Mouse (Mus musculus): ENCODE results near the gene Ctps2.
A peak's percentile ranks its signal among the peaks of the same experiment; 100 is the strongest.
"Not testable (repeated sequence)": the region's sequence is repeated elsewhere in the genome, so short reads cannot be mapped to it uniquely, and the experiment has no call there.

The Ctps2 gene

DNA sequence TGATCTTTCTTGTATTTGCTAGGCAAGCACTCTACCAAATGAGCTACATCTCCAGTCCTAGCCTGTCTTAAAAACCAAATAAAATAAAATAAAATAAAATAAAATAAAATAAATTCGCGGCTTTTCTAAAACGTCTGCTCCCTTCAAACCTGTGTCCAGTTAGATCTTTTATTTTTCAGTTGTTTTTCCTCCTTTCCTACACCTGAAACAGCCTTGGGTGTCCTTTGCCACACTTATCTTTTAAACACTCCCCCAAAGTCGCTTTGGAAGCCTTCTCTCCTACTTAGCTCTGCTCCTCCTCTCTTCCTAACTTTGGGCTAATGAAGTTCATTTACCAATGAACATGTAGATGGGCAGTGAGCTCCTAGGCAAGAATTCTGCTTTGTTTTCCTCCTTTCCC, at the start of gene Ctps2:
Gene Ctps2, plus strand, starts transcription at position 301 of the 400 bp plus-strand sequence.
- DNase-seq (ENCODE audit: low read depth in 2 of 2, low spot score in 2 of 2), result no peak

DNA sequence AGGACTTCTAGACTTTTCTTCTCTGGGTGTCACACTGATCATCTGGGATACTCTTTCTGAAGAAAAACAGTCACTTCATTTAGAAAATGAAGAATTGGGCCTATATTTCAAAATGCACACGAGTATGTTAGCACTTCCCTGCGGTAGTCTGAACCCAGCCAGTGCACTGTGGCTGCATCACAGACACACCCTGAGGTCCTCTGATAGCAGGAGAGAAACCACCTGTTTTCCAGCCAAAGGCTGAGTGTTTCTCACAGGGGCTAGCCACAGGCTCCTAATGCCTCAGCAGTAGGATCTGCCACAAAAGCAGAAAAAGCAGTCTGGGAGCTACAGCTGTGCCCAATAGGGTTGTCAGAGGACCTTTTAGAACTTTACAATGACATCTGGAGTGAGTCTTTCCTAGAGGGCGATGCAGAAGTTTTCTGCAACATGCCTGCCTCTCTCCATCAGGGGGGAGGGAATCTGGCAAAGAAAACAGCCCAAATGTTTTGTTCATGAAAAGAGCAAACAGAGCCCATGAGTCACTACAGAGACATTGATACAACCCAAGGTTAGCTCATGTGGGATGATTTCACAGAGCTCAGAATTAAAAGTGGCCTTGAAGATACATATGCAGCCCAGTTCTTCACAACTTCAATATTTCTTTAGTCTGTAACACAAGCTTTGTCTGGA, 32.6 kb upstream of the Ctps2 start:
- DNase-seq (ENCODE audit: low read depth in 2 of 2, low spot score in 2 of 2), result no peak

DNA sequence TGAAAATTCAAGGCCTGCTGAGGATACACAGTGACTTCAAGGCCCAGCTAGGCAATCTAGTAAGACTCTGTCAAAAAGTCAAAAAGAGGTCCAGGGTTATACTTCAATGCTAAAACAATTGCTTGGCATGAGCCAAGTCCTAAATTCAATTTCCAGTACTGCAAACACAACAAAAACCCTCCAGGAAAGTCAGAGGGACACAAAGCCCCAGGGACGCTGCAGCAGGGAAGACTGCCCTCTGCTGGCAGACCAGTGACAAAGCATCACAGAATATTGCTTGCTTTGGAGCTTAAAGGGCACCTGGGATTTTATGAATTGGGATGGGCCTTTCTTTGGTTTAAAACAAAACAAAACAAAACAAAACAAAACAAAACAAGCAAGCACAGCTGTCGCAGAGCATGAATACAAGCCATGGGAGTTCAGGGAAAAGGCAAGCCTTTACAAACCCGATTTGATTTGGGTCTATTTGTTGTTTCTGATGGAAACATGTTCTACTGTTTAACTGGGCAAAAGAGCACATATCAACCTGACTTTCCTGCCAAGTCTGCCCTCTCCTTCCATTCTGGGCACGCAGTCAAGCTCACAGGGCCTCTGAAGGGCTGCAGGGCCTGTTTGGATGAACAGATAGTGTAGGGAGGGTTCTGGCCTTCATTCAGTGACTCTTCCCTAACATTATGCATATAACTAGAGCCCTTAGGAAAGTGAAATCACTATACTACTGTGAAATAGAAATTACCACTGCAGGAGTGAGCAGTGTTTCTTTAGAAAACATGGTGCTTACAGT, 29.1 kb upstream of the Ctps2 start:
- DNase-seq (ENCODE audit: low read depth in 2 of 2, low spot score in 2 of 2), result peak in 1 of 2 experiments; percentile 15

DNA sequence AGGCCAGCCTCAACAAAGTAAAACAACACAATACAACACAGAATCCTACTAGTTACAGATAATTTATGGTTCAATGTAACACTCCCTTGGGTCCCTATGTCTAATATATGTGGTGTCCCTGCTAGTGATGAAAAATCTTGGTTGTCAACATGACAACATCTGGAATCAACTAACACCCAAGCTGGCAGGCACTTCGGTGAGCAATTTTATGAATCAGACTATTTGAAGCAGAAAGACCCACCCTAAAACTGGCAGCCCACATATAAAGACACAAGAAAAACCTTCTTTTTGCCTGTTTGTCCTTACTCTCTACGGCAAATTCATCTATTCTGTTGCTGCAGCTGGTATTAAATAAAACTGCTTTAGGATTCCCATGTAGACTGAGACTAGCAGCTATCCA, 27.3 kb upstream of the Ctps2 start:
- no peak for DNase-seq (ENCODE audit: low read depth in 2 of 2, low spot score in 2 of 2)

DNA sequence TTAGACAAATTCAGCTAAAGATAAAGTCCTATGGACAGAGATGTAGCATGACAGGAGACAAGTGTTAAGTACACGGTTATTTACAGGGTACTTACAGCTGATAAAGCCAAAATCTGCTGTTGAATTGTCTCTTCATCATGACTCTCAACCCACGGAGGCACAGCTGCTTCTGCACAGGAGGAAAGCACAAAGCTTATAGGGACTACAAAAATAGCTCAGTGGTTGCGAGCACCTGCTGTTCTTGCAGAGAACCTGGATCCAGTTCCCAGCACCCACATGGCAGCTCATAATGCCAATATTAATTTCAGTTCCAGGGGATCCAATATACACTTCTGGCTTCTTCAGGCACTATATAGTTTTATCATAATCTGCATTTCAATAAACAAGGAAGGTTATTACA, 22.8 kb upstream of the Ctps2 start:
- DNase-seq (ENCODE audit: low read depth in 2 of 2, low spot score in 2 of 2), result no peak

DNA sequence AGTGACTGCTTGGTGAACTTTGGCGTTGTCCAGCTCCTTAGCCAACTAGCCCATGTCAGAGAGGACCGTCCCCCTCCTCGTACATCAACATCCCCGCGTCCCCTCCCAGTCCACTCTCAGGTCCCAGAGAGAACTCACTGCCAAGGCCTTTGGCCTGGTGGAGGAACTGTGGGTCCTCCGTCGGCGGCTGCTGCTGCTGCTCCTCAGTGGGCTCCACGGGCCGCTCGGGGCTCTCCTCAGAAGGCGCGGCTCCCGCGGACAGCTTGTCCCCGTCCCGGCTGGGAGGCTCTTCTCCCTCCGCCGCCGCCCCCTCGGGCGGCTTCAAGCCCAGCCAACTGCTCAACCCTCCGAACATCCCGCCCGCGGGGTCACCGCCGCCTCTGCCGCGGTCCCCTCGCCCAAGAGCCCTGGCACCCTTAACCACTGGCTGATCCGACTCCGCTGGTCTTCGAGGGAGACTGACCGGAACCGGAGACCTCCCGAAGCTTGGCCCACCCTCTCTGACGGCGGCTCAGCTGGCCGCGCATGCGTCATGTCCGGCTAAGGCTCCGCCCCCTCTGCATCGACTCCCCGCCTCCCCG, 13.0 kb upstream of the Ctps2 start, which contains the start of gene Syap1:
Gene Syap1, minus strand, starts transcription at position 517 of the 581 bp plus-strand sequence.
- peak; percentile 62 to 69 for DNase-seq (ENCODE audit: low read depth in 2 of 2, low spot score in 2 of 2)

DNA sequence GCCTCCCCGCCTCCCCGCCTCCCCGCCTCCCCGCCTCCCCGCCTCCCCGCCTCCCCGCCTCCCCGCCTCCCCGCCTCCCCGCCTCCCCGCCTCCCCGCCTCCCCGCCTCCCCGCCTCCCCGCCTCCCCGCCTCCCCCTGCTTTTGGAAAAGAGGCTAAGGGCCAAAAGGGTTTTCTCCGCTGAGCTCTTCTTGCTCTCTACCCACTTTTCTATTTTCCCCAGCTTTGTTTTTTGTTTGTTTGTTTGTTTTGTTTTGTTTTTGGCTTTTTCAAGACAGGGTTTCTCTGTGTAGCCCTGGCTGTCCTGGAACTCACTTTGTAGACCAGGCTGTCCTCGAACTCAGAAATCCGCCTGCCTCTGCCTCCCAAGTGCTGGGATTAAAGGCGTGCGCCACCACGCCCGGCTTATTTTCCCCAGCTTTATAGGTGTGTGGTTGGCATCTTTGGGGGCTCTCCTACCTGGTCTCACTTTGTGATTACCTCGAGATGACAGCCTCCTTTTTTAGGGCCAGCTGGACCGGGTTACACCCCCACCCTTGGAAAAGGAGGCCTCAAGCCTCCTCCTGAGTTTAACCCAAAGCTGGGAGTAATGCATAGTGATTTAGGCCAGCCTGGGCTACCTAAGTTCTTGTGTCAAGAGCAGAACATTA, 12.3 kb upstream of the Ctps2 start:
- DNase-seq (ENCODE audit: low read depth in 2 of 2, low spot score in 2 of 2), result not testable (repeated sequence)

DNA sequence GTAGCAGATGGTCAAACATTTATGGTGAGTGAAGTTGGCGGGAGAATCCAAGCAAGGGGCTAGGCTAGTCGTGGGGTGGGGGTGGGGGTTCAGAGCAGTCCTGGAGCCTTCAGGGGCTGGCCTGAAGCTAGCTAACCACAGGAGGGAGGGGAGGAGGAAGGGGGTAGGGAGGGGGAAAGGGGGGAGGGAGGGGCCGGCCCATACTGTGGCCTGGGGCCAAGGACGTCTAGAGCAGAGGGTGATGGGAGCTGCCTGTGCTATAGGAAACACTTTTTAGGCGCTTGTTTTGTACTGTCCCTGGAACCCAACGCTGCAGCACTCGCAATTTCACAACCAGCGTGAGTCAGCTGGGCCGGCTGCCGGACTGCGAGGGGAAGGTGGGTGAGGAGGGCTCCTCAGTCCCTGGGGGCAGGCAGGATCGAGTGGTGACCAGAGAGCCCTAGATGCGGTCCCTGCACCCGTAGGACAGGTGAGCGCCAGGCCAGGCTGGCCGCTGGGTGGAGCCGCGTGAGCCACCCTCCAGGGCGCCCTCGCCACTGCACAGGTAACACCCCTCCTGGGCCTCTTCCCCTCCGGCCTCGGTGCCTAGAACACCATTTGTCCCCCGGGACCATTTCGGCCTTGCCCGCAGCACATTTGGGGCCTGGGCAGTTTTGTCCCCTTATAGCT, 467 bp downstream of the Ctps2 start:
- DNase-seq (ENCODE audit: low read depth in 2 of 2, low spot score in 2 of 2), result peak in 1 of 2 experiments; percentile 21

DNA sequence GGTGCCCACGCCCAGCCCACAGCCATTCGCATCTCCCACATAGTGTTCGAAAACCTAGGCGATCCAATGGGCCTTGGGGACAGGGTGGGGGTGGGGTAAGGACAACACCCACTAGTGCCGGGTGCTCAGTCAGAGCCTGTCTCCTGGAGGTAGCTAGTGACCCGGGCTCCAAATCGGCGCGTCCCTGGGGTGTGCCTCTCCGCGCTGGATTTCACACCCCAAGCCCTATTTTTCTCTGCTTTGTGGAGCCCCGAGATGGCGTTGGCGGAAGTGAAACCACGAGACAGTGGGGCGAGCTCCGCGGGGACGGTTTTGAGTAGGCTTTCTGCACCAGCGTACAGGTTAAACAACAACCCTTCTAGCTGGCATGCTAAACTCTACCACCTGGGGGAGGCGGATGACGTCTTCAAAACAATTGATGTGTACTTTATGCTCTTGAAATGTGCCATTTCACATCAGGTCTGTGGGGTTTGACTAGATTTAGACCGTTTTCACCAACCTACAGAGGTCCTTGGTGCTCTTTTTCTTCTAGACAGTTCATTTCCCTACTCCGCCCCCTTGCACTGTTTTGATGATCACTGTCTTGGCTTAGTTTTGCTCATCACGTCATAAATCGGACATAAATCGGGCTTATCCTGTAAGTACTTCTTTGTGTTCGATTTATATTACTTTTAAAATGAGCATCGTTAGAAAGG, 1.1 kb downstream of the Ctps2 start:
- DNase-seq (ENCODE audit: low read depth in 2 of 2, low spot score in 2 of 2), result peak; percentile 74 to 78

DNA sequence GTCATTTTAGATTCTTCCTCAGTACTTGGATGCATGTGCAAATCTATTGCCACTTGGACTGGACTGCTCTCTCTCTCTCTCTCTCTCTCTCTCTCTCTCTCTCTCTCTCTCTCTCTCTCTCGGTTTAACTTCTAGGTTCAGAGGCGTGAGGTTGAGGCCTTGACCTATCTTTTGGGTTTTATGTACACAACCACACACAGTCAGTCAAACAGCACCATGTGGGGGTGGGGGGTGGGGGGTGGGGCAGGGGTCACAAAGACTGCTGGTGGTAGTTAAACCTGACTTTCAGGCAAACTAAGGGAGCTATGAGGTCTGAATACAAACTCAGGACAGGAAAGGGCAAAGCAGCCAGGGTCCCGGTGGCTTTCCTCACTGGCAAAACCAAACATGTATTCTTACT, 6.5 kb downstream of the Ctps2 start:
- DNase-seq (ENCODE audit: low read depth in 2 of 2, low spot score in 2 of 2), result no peak

DNA sequence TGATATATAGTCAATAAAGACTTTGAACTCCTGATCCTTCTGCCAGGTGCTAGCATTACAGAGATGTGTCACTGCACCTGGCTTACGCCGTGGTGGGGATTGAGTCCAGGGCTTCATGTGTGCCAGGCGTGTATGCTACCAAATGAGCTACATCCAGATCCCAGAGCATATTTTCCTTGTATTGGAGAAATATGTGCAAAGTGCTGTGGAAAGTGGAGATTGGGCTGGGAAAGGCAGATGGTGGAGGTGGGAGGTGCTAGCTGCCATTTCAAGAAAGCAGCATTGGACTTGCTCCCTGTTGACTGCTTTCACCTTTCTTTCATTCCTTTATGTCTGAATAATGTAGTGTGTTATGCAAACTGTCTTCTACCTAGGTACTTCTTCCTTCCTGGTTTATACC, 12.6 kb downstream of the Ctps2 start:
- no peak for DNase-seq (ENCODE audit: low read depth in 2 of 2, low spot score in 2 of 2)

DNA sequence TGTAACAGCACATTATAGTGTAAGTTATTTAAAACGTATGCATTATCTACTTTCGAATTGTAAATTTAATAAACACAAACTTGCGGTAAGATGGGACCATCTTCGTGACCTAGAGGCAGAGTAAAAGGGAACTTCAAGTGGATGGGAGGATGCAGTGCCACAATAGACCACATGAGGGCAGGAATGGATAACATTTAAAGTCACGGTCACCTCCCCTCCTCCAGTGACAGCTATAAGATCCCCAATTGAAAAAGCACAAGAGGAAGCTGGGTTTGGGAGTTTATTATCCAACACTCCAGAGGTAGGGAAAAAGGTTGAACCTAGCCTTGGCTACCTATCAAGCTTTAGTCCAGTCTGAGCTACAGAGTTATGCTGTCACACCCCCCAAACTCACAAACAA, 14.7 kb downstream of the Ctps2 start:
- DNase-seq (ENCODE audit: low read depth in 2 of 2, low spot score in 2 of 2), result peak; percentile 6 to 37

DNA sequence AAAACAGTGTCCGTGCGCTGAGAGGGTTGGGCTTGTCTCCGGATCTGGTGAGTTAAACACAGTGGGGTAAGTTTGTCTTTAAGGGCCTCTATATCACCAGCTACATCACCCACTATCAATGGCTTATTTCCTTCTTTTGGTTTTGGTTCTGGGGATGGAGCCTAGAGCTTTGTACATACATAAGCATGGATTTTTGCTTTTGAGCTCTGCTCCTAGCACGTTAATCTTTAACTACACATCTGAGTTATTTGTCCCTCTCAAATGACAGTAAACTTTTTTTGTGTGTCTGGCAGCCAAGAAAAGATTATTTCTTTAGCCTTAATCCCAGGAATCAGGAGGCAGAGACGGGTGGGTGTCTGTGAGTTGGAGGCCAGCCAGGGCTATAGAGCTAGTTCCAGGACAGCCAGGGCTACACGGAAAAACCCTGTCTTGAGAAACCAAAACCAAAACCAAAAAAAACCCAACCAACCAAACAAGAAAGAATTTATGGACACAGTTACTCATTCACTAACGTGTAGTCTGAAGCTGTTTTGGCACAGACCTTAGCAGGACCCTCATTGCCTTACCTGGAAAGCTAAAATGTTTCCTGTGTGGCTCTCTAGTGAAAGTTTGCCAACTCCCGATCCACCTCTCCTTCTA, 20.6 kb downstream of the Ctps2 start:
- no peak for DNase-seq (ENCODE audit: low read depth in 2 of 2, low spot score in 2 of 2)

DNA sequence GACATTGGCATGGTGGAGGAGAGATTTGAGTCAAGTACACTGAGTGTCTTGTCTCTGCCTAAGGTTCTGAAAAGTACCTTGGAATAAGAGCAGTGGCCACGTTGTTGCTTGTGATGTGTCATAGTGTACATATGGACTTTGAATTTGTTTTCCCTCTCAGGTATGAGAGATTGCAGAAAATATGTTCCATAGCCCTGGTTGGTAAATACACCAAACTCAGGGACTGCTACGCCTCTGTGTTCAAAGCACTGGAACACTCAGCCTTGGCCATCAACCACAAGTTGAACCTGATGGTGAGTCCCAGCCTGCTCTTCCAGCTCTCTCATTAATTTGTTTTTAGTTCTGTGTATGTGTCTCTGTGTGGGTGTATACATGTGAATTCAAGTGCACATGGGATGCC, 30.4 kb downstream of the Ctps2 start:
- DNase-seq (ENCODE audit: low read depth in 2 of 2, low spot score in 2 of 2), result no peak

DNA sequence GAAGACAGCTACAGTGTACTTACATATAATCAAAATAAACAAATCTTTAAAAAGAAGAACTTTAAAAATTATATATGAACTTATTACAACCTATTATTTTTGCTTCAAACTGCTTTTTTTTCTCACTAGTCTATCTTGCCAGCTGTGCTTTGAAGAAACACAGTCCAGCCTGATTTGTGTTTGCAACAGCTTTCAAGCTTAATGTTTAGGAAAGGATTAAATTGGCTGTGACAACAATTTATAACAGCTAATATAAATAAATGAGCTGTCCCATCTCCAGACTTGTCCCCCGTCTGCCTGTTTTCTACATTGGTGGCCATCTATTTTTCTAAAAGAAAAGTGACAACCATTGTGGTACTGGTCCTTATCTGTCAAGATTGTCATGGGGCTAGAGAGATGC, 41.0 kb downstream of the Ctps2 start:
- DNase-seq (ENCODE audit: low read depth in 2 of 2, low spot score in 2 of 2), result no peak

DNA sequence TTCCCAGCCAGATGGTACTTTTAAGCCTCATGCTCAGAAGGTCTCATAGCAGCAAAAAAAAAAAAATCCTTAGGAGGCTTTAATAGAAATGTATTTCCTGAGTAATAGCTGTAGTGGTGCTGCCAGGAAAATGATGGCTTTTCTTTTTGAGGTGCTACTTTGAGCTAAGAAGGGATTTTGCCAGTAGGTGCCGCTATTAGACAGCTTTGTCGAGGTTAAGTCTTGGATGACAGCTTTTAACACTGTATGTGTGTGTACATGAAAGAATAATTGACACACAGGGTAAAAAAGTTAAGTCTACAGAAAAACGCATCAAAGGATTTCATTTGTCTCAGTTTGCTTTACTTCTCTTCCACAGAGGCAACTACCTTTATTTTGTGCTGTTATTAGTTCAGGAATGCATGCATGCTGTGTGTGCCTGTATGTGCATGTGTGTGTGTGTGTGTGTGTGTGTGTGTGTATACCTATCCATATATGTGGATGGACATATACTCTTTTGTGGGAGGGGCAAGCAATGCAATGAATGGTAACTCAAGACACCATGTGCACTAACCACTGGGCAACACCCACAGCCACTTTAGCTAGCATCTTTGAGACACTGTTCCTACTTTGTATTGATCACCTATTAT, 48.9 kb downstream of the Ctps2 start:
- no peak for DNase-seq (ENCODE audit: low read depth in 2 of 2, low spot score in 2 of 2)

DNA sequence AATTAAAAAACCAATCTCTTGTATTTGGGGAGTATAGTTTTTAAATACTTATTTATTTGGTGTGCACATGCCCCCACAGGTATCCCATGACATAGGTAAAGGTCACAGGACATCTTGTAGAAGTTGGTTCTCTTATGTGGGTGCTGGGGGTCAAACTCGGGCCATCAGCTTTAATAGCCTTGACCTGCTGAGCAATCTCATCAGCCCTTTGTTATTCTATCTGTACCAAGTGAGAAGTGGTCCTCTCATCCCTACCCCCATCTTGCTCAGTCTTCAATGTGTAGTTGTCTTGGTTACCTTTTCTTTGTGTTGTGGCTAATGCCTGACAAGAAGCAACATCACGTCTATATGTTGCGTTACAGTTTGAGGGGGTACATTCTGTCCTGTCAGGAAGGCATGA, 56.9 kb downstream of the Ctps2 start:
- DNase-seq (ENCODE audit: low read depth in 2 of 2, low spot score in 2 of 2), result no peak

DNA sequence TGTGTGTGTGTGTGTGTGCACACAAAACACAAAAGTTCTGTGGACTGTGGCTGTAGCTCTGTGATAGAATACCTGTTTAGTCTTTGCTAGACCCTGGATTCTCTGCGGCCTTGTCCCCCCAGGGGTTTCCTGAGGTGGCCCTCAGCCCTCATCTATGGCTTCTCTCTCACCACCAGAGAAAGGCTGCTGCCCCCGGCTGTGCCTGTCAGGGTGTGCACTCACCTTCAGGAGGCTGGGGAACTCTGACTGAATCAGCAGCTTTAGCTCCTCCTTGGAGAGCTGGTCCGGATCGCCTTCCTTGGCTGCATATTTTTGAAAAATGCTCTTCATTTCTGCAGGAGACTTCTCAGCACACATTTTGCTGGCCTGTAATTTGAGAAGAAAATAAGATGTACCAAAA, 62.8 kb downstream of the Ctps2 start:
- DNase-seq (ENCODE audit: low read depth in 2 of 2, low spot score in 2 of 2), result no peak

DNA sequence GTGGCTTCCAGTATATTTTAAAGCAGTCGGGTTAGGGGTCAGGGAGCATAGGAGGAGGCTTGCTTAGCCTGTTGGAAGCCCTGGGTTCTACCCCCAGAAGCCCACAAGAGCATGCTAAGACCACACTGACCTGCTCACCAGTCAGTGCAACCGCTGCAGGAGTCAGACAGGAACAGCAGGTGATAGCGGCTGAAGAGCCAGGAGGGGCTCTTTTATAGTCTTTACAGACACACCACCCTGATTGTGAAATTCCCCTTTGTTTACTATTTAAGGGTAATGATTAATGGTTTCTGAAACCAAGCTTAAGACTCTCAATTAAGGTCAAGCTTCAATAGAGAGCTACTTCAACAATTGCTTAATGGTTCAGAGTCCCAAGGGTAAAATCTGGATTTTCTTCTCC, 63.3 kb downstream of the Ctps2 start, which contains the start of gene S100g:
Gene S100g, minus strand, starts transcription at position 217 of the 400 bp plus-strand sequence.
- DNase-seq (ENCODE audit: low read depth in 2 of 2, low spot score in 2 of 2), result no peak

DNA sequence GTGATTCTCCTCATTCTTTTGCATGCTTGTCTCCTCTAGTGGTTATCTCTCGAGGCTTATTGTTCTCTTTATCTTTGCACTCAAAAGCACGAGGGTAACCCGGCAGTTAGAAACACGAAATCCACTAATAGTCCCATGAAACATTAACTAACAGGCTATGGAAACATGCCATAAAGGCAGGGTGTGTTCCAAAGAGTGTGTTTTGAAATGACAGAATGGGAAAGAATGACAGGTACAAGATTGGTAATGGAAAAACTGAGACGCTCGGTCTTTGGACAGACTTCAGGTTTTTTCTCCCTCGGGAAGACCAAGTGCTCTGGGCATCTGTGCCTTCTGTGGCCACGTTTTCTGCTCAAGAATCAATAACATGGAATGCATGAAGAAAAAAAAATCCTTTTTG, 66.4 kb downstream of the Ctps2 start:
- DNase-seq (ENCODE audit: low read depth in 2 of 2, low spot score in 2 of 2), result no peak

Data from CD8-positive naive resting alpha-beta T cell, adult 2 months (primary cell).